Mouse (Mus musculus): ENCODE measurements at regions not wholly inside any gene's neighbourhood (a gene's known extent, or its start where the extent isn't known, plus 50 kb on each side); places are given as distances from the start of the nearest gene placed in this dataset.

DNA sequence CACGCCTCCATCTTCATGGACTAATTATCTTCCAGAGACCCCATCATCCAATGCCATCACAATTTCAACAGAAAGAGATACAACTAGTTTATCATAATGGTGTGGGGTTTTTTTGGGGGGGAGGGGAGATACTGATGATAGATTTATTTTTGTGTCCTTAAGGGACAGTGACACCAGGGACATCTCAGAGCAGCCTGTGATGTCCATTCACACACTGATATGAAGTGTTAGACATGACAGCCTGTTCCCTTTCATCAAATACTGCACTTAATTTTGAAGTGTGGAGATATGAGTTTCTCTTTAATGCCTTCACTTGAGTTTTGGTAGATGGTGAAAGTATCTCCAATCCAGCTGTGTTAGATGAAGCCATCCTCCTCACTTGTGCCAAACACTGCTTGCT lies 165.7 kb upstream of the Veph1 start:
- ATAC-seq (ENCODE audit: insufficient read depth, low read depth) (no peak), DNase-seq (ENCODE audit: low spot score) (no peak)
- Histone ChIP-seq H3K9me3 (replicated peaks; ENCODE audit: control insufficient read depth, low read length) (no peaks in the 10 kb centered on the region), H3K27ac (ENCODE audit: low read depth) (no peak overlapping the region), H3K27me3 (ENCODE audit: control insufficient read depth, insufficient read depth, low read length) (no peaks in the 10 kb centered on the region; the same call in 1 of the 2 replicates), H3K4me3 (ENCODE audit: low read depth, low read length) (no peak overlapping the region), H3K36me3 (replicated peaks; ENCODE audit: control insufficient read depth, insufficient read depth, low read length) (no peaks in the 10 kb centered on the region), H3K9ac (replicated peaks; ENCODE audit: low read depth, low read length) (no peak overlapping the region), H3K4me1 (ENCODE audit: control insufficient read depth, insufficient read depth) (no peaks in the 10 kb centered on the region), H3K4me2 (ENCODE audit: low read depth, low read length) (no peak overlapping the region)
- TF ChIP-seq EP300 (IDR thresholded peaks at IDR 0.05; ENCODE audit: low read depth) (no peak), CTCF (IDR thresholded peaks at IDR 0.05; ENCODE audit: low read depth) (no peak)
- 76% methylated on average over 1 of the region's 1 CpGs for WGBS

DNA sequence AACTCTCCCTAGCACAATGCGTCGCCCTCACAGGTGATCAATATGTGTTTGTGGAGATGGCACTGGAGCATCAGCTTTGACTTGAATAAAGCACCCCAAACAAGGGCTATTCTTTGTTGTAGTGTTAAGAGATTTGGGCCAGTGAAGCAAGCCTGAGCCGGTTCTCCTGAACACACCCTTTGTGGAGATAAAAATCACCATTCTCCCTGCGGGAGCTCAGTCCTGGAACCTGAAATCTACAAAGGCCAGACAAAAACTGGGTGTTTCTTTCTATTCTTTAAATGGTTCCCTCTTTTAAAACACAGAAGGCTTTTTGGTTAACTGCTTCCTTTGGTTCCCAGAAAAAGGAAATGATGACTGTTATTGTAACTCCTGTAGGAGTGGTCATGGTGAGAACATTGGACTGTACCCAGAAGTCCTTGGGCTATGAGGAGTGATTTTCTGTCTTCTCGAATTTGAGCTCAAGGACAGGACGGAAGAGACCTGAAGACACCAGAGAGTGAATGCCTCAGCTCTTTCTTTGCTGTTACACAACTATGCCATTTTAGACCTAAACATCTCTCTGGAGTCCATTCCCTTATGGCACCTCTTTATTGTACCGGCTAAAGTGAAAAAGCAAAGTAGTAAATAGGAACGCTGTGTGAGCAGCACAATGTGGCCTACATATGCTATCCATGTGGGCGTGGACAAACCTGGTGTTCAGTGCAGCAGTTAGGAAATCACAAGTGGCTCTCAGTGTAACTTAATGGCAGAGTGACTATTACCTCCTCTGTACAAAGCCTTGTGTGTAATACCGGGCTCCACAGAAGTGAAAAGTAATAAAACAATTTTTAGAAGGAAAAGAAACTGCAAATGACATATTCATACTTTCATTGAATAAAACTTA lies 149.9 kb upstream of the Veph1 start:
- Histone ChIP-seq H3K9ac (replicated peaks; ENCODE audit: low read depth, low read length) (no peak overlapping the region), H3K9me3 (replicated peaks; ENCODE audit: control insufficient read depth, low read length) (no peaks in the 10 kb centered on the region), H3K36me3 (replicated peaks; ENCODE audit: control insufficient read depth, insufficient read depth, low read length) (no peaks in the 10 kb centered on the region), H3K4me2 (ENCODE audit: low read depth, low read length) (no peak overlapping the region), H3K27ac (ENCODE audit: low read depth) (no peak overlapping the region), H3K4me1 (ENCODE audit: control insufficient read depth, insufficient read depth) (no peaks in the 10 kb centered on the region), H3K4me3 (ENCODE audit: low read depth, low read length) (no peak overlapping the region), H3K27me3 (ENCODE audit: control insufficient read depth, insufficient read depth, low read length) (no peaks in the 10 kb centered on the region)
- ATAC-seq (ENCODE audit: insufficient read depth, low read depth), result no peak
- 81% methylated on average over 10 of the region's 10 CpGs for WGBS
- DNase-seq (ENCODE audit: low spot score), result no peak
- no peak for TF ChIP-seq EP300 (IDR thresholded peaks at IDR 0.05; ENCODE audit: low read depth)
- no peak for TF ChIP-seq CTCF (IDR thresholded peaks at IDR 0.05; ENCODE audit: low read depth)

DNA sequence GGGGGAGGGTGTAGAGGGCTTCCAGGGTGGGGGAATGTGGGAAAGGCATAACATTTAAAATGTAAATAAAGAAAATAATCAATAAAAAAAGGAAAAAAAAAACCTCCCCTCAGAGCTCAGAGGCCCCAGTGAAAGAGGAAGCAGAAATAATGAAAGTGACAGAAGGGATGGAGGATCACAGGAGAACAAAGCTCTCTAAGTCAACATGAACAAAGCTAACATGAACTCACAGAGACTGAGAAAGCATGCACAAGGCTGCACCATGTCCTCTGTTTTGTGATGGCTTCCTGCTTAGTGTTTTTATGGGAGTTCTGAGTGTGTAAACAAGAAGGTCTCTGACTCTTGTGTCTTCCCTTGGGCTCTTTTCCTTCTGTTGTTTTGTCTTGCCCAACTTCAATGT lies 136.6 kb upstream of the Veph1 start:
- ATAC-seq (ENCODE audit: insufficient read depth, low read depth), result no peak
- no peaks in the 10 kb centered on the region for H3K4me1 ChIP-seq (ENCODE audit: control insufficient read depth, insufficient read depth)
- no peak overlapping the region for H3K4me3 ChIP-seq (ENCODE audit: low read depth, low read length)
- H3K36me3 ChIP-seq (replicated peaks; ENCODE audit: control insufficient read depth, insufficient read depth, low read length), result no peaks in the 10 kb centered on the region
- H3K4me2 ChIP-seq (ENCODE audit: low read depth, low read length), result no peak overlapping the region
- H3K9ac ChIP-seq (replicated peaks; ENCODE audit: low read depth, low read length), result no peak overlapping the region
- TF ChIP-seq CTCF (IDR thresholded peaks at IDR 0.05; ENCODE audit: low read depth) (no peak), EP300 (IDR thresholded peaks at IDR 0.05; ENCODE audit: low read depth) (no peak)
- H3K9me3 ChIP-seq (replicated peaks; ENCODE audit: control insufficient read depth, low read length), result no peaks in the 10 kb centered on the region
- H3K27me3 ChIP-seq (ENCODE audit: control insufficient read depth, insufficient read depth, low read length), result no peaks in the 10 kb centered on the region
- DNase-seq (ENCODE audit: low spot score), result no peak
- no peak overlapping the region for H3K27ac ChIP-seq (ENCODE audit: low read depth)

DNA sequence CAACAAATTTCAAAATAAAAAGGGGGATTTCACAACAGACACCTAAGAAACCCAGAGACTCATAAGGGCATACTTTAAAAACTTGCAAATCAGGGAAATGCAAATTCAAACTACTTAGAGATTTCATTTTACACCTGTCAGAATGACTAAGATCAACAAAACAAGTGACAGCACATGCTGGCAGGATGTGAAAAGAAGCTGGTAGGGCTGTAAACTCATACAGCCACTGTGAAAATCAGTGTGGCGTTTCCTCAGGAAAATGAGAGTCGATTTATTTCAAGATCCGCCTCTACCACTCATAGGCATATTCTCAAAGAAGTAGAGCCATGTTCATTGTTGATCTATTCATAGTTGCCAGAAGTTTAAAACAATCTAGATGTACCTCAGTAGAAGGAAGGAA lies 133.6 kb upstream of the Veph1 start:
- DNase-seq (ENCODE audit: low spot score) (no peak), ATAC-seq (ENCODE audit: insufficient read depth, low read depth) (no peak)
- TF ChIP-seq CTCF (IDR thresholded peaks at IDR 0.05; ENCODE audit: low read depth) (no peak), EP300 (IDR thresholded peaks at IDR 0.05; ENCODE audit: low read depth) (no peak)
- no peak overlapping the region for H3K9ac ChIP-seq (replicated peaks; ENCODE audit: low read depth, low read length)
- no peaks in the 10 kb centered on the region for H3K36me3 ChIP-seq (replicated peaks; ENCODE audit: control insufficient read depth, insufficient read depth, low read length)
- 81% methylated on average over 3 of the region's 3 CpGs for WGBS
- no peak overlapping the region for H3K4me2 ChIP-seq (ENCODE audit: low read depth, low read length)
- no peaks in the 10 kb centered on the region for H3K9me3 ChIP-seq (replicated peaks; ENCODE audit: control insufficient read depth, low read length)
- no peak overlapping the region for H3K27ac ChIP-seq (ENCODE audit: low read depth)
- no peak overlapping the region for H3K4me3 ChIP-seq (ENCODE audit: low read depth, low read length)
- no peaks in the 10 kb centered on the region for H3K4me1 ChIP-seq (ENCODE audit: control insufficient read depth, insufficient read depth)
- H3K27me3 ChIP-seq (ENCODE audit: control insufficient read depth, insufficient read depth, low read length), result no peaks in the 10 kb centered on the region

DNA sequence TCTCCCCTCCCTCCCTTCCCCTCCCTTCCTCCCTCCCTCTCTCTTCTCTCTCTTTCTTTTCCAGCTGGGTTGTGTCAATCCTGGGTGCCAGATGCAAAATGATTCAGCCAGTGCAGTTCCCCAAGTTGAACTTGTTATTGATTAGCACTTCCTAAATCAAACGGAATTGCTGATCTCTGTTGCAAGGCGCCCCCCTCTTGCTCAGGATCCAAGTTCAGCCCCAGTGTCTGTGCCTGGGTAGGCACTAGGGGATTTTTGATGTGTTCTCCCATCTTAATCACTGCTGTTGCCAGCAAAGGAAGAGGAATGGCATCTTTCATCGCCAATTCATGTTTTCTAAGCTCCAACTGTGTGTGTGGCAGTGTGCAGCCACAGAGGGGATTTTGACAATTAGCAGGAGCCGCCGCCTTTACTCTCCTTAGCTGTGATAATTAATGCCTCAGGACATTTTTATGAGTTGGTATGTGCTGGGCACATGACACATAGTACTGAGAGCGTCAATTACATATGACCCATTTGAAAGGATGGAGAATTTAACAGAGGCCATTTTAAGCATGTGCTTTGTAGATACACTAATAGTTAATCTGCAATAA lies 125.9 kb upstream of the Veph1 start:
- WGBS, result 66% methylated on average over 6 of the region's 6 CpGs
- no peak for DNase-seq (ENCODE audit: low spot score)
- TF ChIP-seq EP300 (IDR thresholded peaks at IDR 0.05; ENCODE audit: low read depth) (no peak), CTCF (IDR thresholded peaks at IDR 0.05; ENCODE audit: low read depth) (no peak)

More for the DNA sequence above, 125.9 kb upstream of the Veph1 start:
- Histone ChIP-seq H3K4me3 (ENCODE audit: low read depth, low read length) (no peak overlapping the region), H3K36me3 (replicated peaks; ENCODE audit: control insufficient read depth, insufficient read depth, low read length) (no peaks in the 10 kb centered on the region), H3K4me2 (ENCODE audit: low read depth, low read length) (no peak overlapping the region), H3K4me1 (ENCODE audit: control insufficient read depth, insufficient read depth) (no peaks in the 10 kb centered on the region), H3K9ac (replicated peaks; ENCODE audit: low read depth, low read length) (no peak overlapping the region), H3K27ac (ENCODE audit: low read depth) (no peak overlapping the region), H3K9me3 (replicated peaks; ENCODE audit: control insufficient read depth, low read length) (no peaks in the 10 kb centered on the region), H3K27me3 (ENCODE audit: control insufficient read depth, insufficient read depth, low read length) (no peaks in the 10 kb centered on the region)
- ATAC-seq (ENCODE audit: insufficient read depth, low read depth), result no peak

Data from heart, postnatal 0 days (tissue).